Mouse (Mus musculus): Measurements from ENCODE around the gene Hist2h2be. TPM values are rescaled to one million over a fixed set of nuclear protein-coding genes. Genes with fewer than 3 reads are reported as not detected.

Gene Hist2h2be
- 1 to 10 TPM; 3.7 to 6.5 TPM for total RNA-seq (2023)

GRCm38 (mm10) chr3:96220765-96221639, at the start of gene Hist2h2be, which contains the start of gene Hist2h2ac:
Hist2h2be (plus strand) TSS chr3:96221119.
Hist2h2ac (minus strand) TSS chr3:96220880.

GRCm38 (mm10) chr3:96172197-96173178, 48.4 kb upstream of the Hist2h2be start, which contains the start of gene Sf3b4:
Sf3b4 (plus strand) TSS chr3:96172332.

GRCm38 (mm10) chr3:96180727-96181477, 40.0 kb upstream of the Hist2h2be start, which contains the start of gene Sv2a:
Sv2a (plus strand) TSS chr3:96181151.

GRCm38 (mm10) chr3:96219661-96220130, 1.2 kb upstream of the Hist2h2be start, which contains the start of the genes Bola1 and Hist2h2ab:
Bola1 (minus strand) TSS chr3:96219709.
Hist2h2ab (plus strand) TSS chr3:96219865.

GRCm38 (mm10) chr3:96238954-96239793, 18.3 kb downstream of the Hist2h2be start, which contains the start of gene Hist2h3c2:
Hist2h3c2 (minus strand) TSS chr3:96239127.

GRCm38 (mm10) chr3:96239949-96240798, 19.3 kb downstream of the Hist2h2be start, which contains the start of gene Hist2h2aa2:
Hist2h2aa2 (minus strand) TSS chr3:96240276.

GRCm38 (mm10) chr3:96245003-96245886, 24.3 kb downstream of the Hist2h2be start, which contains the start of gene Hist2h2aa1:
Hist2h2aa1 (plus strand) TSS chr3:96245497.

GRCm38 (mm10) chr3:96246427-96246856, 25.5 kb downstream of the Hist2h2be start, which contains the start of gene Hist2h3c1:
Hist2h3c1 (plus strand) TSS chr3:96246685.

GRCm38 (mm10) chr3:96262979-96263550, 42.1 kb downstream of the Hist2h2be start, which contains the start of gene Hist2h4:
Hist2h4 (minus strand) TSS chr3:96263311.

GRCm38 (mm10) chr3:96268051-96268775, 47.3 kb downstream of the Hist2h2be start, which contains the start of gene Hist2h3b:
Hist2h3b (plus strand) TSS chr3:96268654.

GRCm38 (mm10) chr3:96269511-96270474, 48.9 kb downstream of the Hist2h2be start, which contains the start of gene Hist2h2bb:
Hist2h2bb (plus strand) TSS chr3:96269752.

Other genes starting within 250 kb of the Hist2h2be start
- gene Plekho1, start 225.1 kb upstream of the Hist2h2be start, total RNA-seq (2023): 10 to 100 TPM; 51.4 to 57.8 TPM
- 10 to 100 TPM; 13.5 to 17.9 TPM for gene Vps45, start 162.7 kb upstream of the Hist2h2be start, total RNA-seq (2023)
- gene Otud7b, start 116.6 kb upstream of the Hist2h2be start, total RNA-seq (2023): 10 to 100 TPM; 15.9 to 17.8 TPM
- gene Mtmr11, start 59.1 kb upstream of the Hist2h2be start, total RNA-seq (2023): not detected
- 10 to 100 TPM; 39.0 to 40.5 TPM for gene Sf3b4, start 48.8 kb upstream of the Hist2h2be start, total RNA-seq (2023)
- gene Sv2a, start 40.0 kb upstream of the Hist2h2be start, total RNA-seq (2023): under 1 TPM; 0.42 to 0.75 TPM
- 10 to 100 TPM in 1 of 2 experiments, 1 to 10 TPM in 1; 5.7 to 11.1 TPM for gene Bola1, start 1.4 kb upstream of the Hist2h2be start, total RNA-seq (2023)
- 10 to 100 TPM; 20.9 to 23.1 TPM for gene Hist2h2ab, start 1.3 kb upstream of the Hist2h2be start, total RNA-seq (2023)
- 100 to 1,000 TPM; 424 to 490 TPM for gene Hist2h2ac, start 239 bp upstream of the Hist2h2be start, total RNA-seq (2023)
- gene Hist2h3c2, start 18.0 kb downstream of the Hist2h2be start, total RNA-seq (2023): 100 to 1,000 TPM; 496 to 503 TPM
- 1,000 to 10,000 TPM; 3,196 to 3,522 TPM for gene Hist2h2aa2, start 19.2 kb downstream of the Hist2h2be start, total RNA-seq (2023)
- 10 to 100 TPM in 1 of 2 experiments, 1 to 10 TPM in 1; 6.3 to 13.0 TPM for gene Hist2h2aa1, start 24.4 kb downstream of the Hist2h2be start, total RNA-seq (2023)
- gene Hist2h3c1, start 25.6 kb downstream of the Hist2h2be start, total RNA-seq (2023): not detected
- 100 to 1,000 TPM; 251 to 296 TPM for gene Hist2h4, start 42.2 kb downstream of the Hist2h2be start, total RNA-seq (2023)
- gene Hist2h3b, start 47.5 kb downstream of the Hist2h2be start, total RNA-seq (2023): 1,000 to 10,000 TPM; 2,401 to 2,465 TPM
- 1,000 to 10,000 TPM; 1,933 to 2,040 TPM for gene Hist2h2bb, start 48.6 kb downstream of the Hist2h2be start, total RNA-seq (2023)
- 1 to 10 TPM; 3.4 to 4.2 TPM for gene Fcgr1, start 72.8 kb downstream of the Hist2h2be start, total RNA-seq (2023)
- gene BC107364, start 231.2 kb downstream of the Hist2h2be start, total RNA-seq (2023): not detected